Mouse (Mus musculus): ENCODE data around the gene D5Ertd579e. TPM values are rescaled to one million over a fixed set of nuclear protein-coding genes. Genes with fewer than 3 reads are reported as not detected.

The D5Ertd579e gene
- polyA plus RNA-seq, 1 experiment = 56.7 TPM

DNA sequence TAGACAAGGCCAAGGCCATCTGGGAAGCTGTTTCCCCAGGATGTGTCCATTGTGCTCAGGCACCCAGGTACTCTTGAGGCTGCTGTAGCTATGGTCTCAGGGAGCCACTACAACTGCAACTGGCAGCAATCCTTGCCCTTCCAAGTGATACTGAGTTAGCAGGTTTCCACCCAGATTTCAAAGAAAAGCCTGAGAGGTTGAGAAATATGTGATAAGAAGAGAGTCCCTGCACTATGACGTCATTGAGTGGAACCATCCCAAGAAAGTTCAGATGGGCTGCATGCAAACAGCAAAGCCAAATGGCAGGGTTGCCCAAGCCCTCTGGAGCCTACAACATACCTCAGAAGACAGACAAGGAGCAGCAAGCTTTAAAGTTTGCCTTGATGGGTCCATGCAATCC lies 4.4 kb downstream of the D5Ertd579e start:
- H3K4me1 ChIP-seq (ENCODE audit: control insufficient read depth, insufficient read depth, low read length) = peaks cover 6% of the 10 kb centered on the region

GRCm38 (mm10) chr5:36685170-36685569 lies 10.7 kb downstream of the D5Ertd579e start:
- H3K27ac ChIP-seq (ENCODE audit: insufficient read depth, low read length) = no peak overlapping the region
- TF ChIP-seq CTCF (IDR thresholded peaks at IDR 0.05; ENCODE audit: borderline replicate concordance, insufficient read depth, low read length) (no peak), POLR2A (IDR thresholded peaks at IDR 0.05; ENCODE audit: low read depth, low read length) (no peak)
- no peak overlapping the region for H3K4me3 ChIP-seq (ENCODE audit: insufficient read depth, low read length)
- peaks cover 5% of the 10 kb centered on the region; the same call in 1 of the 2 replicates for H3K4me1 ChIP-seq (ENCODE audit: control insufficient read depth, insufficient read depth, low read length)

More for the DNA sequence above, 4.4 kb downstream of the D5Ertd579e start:
- Histone ChIP-seq H3K4me3 (ENCODE audit: insufficient read depth, low read length) (no peak overlapping the region), H3K27ac (ENCODE audit: insufficient read depth, low read length) (peak overlapping the region; percentile 9; the same call in 1 of the 2 replicates)
- TF ChIP-seq CTCF (IDR thresholded peaks at IDR 0.05; ENCODE audit: borderline replicate concordance, insufficient read depth, low read length) (no peak), POLR2A (IDR thresholded peaks at IDR 0.05; ENCODE audit: low read depth, low read length) (no peak)

GRCm38 (mm10) chr5:36683586-36683985 lies 12.2 kb downstream of the D5Ertd579e start:
- Histone ChIP-seq H3K4me3 (ENCODE audit: insufficient read depth, low read length) (no peak overlapping the region), H3K27ac (ENCODE audit: insufficient read depth, low read length) (no peak overlapping the region), H3K4me1 (ENCODE audit: control insufficient read depth, insufficient read depth, low read length) (peaks cover 11% of the 10 kb centered on the region)
- TF ChIP-seq CTCF (IDR thresholded peaks at IDR 0.05; ENCODE audit: borderline replicate concordance, insufficient read depth, low read length) (no peak), POLR2A (IDR thresholded peaks at IDR 0.05; ENCODE audit: low read depth, low read length) (no peak)

GRCm38 (mm10) chr5:36681219-36681618 lies 14.6 kb downstream of the D5Ertd579e start:
- H3K4me1 ChIP-seq (ENCODE audit: control insufficient read depth, insufficient read depth, low read length) = peaks cover 22% of the 10 kb centered on the region
- no peak for TF ChIP-seq POLR2A (IDR thresholded peaks at IDR 0.05; ENCODE audit: low read depth, low read length)
- TF ChIP-seq CTCF (IDR thresholded peaks at IDR 0.05; ENCODE audit: borderline replicate concordance, insufficient read depth, low read length) = no peak
- no peak overlapping the region for H3K27ac ChIP-seq (ENCODE audit: insufficient read depth, low read length)
- H3K4me3 ChIP-seq (ENCODE audit: insufficient read depth, low read length) = no peak overlapping the region

GRCm38 (mm10) chr5:36679918-36680598 lies 15.8 kb downstream of the D5Ertd579e start:
- TF ChIP-seq POLR2A (IDR thresholded peaks at IDR 0.05; ENCODE audit: low read depth, low read length) (no peak), CTCF (IDR thresholded peaks at IDR 0.05; ENCODE audit: borderline replicate concordance, insufficient read depth, low read length) (no peak)
- Histone ChIP-seq H3K27ac (ENCODE audit: insufficient read depth, low read length) (no peak overlapping the region), H3K4me3 (ENCODE audit: insufficient read depth, low read length) (no peak overlapping the region), H3K4me1 (ENCODE audit: control insufficient read depth, insufficient read depth, low read length) (peaks cover 25% of the 10 kb centered on the region)

GRCm38 (mm10) chr5:36678799-36679198 lies 17.0 kb downstream of the D5Ertd579e start:
- TF ChIP-seq POLR2A (IDR thresholded peaks at IDR 0.05; ENCODE audit: low read depth, low read length) (no peak), CTCF (IDR thresholded peaks at IDR 0.05; ENCODE audit: borderline replicate concordance, insufficient read depth, low read length) (no peak)
- peaks cover 30% of the 10 kb centered on the region for H3K4me1 ChIP-seq (ENCODE audit: control insufficient read depth, insufficient read depth, low read length)
- no peak overlapping the region for H3K4me3 ChIP-seq (ENCODE audit: insufficient read depth, low read length)
- H3K27ac ChIP-seq (ENCODE audit: insufficient read depth, low read length) = peak overlapping the region; percentile 75

- peak overlapping the region; percentile 75 for H3K27ac ChIP-seq (ENCODE audit: insufficient read depth, low read length)
- no peak overlapping the region for H3K4me3 ChIP-seq (ENCODE audit: insufficient read depth, low read length)
- H3K4me1 ChIP-seq (ENCODE audit: control insufficient read depth, insufficient read depth, low read length) = peaks cover 27% of the 10 kb centered on the region
- TF ChIP-seq CTCF (IDR thresholded peaks at IDR 0.05; ENCODE audit: borderline replicate concordance, insufficient read depth, low read length) (no peak), POLR2A (IDR thresholded peaks at IDR 0.05; ENCODE audit: low read depth, low read length) (no peak)
These were observed 17.9 kb downstream of the D5Ertd579e start for GRCm38 (mm10) chr5:36677907-36678306.

GRCm38 (mm10) chr5:36675466-36675865 lies 20.4 kb downstream of the D5Ertd579e start:
- no peak for TF ChIP-seq POLR2A (IDR thresholded peaks at IDR 0.05; ENCODE audit: low read depth, low read length)
- no peak for TF ChIP-seq CTCF (IDR thresholded peaks at IDR 0.05; ENCODE audit: borderline replicate concordance, insufficient read depth, low read length)
- Histone ChIP-seq H3K4me1 (ENCODE audit: control insufficient read depth, insufficient read depth, low read length) (peaks cover 27% of the 10 kb centered on the region), H3K27ac (ENCODE audit: insufficient read depth, low read length) (peak overlapping the region; percentile 5; the same call in 1 of the 2 replicates), H3K4me3 (ENCODE audit: insufficient read depth, low read length) (no peak overlapping the region)

- TF ChIP-seq POLR2A (IDR thresholded peaks at IDR 0.05; ENCODE audit: low read depth, low read length) (no peak), CTCF (IDR thresholded peaks at IDR 0.05; ENCODE audit: borderline replicate concordance, insufficient read depth, low read length) (no peak)
- peaks cover 27% of the 10 kb centered on the region for H3K4me1 ChIP-seq (ENCODE audit: control insufficient read depth, insufficient read depth, low read length)
- peak overlapping the region; percentile 66 for H3K27ac ChIP-seq (ENCODE audit: insufficient read depth, low read length)
- H3K4me3 ChIP-seq (ENCODE audit: insufficient read depth, low read length) = no peak overlapping the region
These were observed 21.0 kb downstream of the D5Ertd579e start for GRCm38 (mm10) chr5:36674658-36675433.
